Mouse (Mus musculus): ENCODE results near the gene Macc1. TPM values are rescaled to one million over a fixed set of nuclear protein-coding genes. Genes with fewer than 3 reads are reported as not detected.

The Macc1 gene
- polyA plus RNA-seq, 1 experiment from 2014 or later = 2.2 TPM

- Histone ChIP-seq H3K4me2 (no peak overlapping the region), H3K27me3 (no peaks in the 10 kb centered on the region), H3K4me3 (no peak overlapping the region), H3K36me3 (no peaks in the 10 kb centered on the region), H3K9ac (no peak overlapping the region), H3K4me1 (no peaks in the 10 kb centered on the region), H3K27ac (no peak overlapping the region), H3K9me3 (no peaks in the 10 kb centered on the region)
- ATAC-seq (ENCODE audit: insufficient number of reproducible peaks, insufficient read depth, low FRiP score, low TSS enrichment, low read depth) = no peak
- WGBS = 61% methylated on average over 2 of the region's 2 CpGs
Observed at GRCm38 (mm10) chr12:119440720-119441119, 126.7 kb downstream of the Macc1 start.

- no peaks in the 10 kb centered on the region for H3K27me3 ChIP-seq
- ATAC-seq (ENCODE audit: insufficient number of reproducible peaks, insufficient read depth, low FRiP score, low TSS enrichment, low read depth) = no peak
- no peak overlapping the region for H3K27ac ChIP-seq
- H3K4me3 ChIP-seq = no peak overlapping the region
- no peak overlapping the region for H3K4me2 ChIP-seq
- H3K36me3 ChIP-seq = no peaks in the 10 kb centered on the region
- no peaks in the 10 kb centered on the region for H3K9me3 ChIP-seq
- no peaks in the 10 kb centered on the region for H3K4me1 ChIP-seq
- no peak overlapping the region for H3K9ac ChIP-seq
- WGBS = 77% methylated on average over 2 of the region's 2 CpGs
Observed at GRCm38 (mm10) chr12:119450116-119450515, 136.0 kb downstream of the Macc1 start.

- Histone ChIP-seq H3K36me3 (no peaks in the 10 kb centered on the region), H3K9ac (no peak overlapping the region), H3K27ac (no peak overlapping the region), H3K27me3 (no peaks in the 10 kb centered on the region), H3K4me1 (no peaks in the 10 kb centered on the region), H3K4me2 (no peak overlapping the region), H3K4me3 (no peak overlapping the region), H3K9me3 (no peaks in the 10 kb centered on the region)
- 49% methylated on average over 3 of the region's 3 CpGs for WGBS
- no peak for ATAC-seq (ENCODE audit: insufficient number of reproducible peaks, insufficient read depth, low FRiP score, low TSS enrichment, low read depth)
Observed at GRCm38 (mm10) chr12:119451232-119451631, 137.2 kb downstream of the Macc1 start.

GRCm38 (mm10) chr12:119454076-119454475 is 140.0 kb downstream of the Macc1 start:
- 5% methylated on average over 1 of the region's 1 CpGs for WGBS
- no peak for ATAC-seq (ENCODE audit: insufficient number of reproducible peaks, insufficient read depth, low FRiP score, low TSS enrichment, low read depth)

GRCm38 (mm10) chr12:119464040-119464939 is 150.2 kb downstream of the Macc1 start:
- Histone ChIP-seq H3K4me1 (no peaks in the 10 kb centered on the region), H3K4me2 (no peak overlapping the region), H3K4me3 (no peak overlapping the region), H3K36me3 (no peaks in the 10 kb centered on the region), H3K9me3 (no peaks in the 10 kb centered on the region), H3K9ac (no peak overlapping the region), H3K27me3 (no peaks in the 10 kb centered on the region), H3K27ac (no peak overlapping the region)
- WGBS = 55% methylated on average over 2 of the region's 2 CpGs
- no peak for ATAC-seq (ENCODE audit: insufficient number of reproducible peaks, insufficient read depth, low FRiP score, low TSS enrichment, low read depth)

More at GRCm38 (mm10) chr12:119454076-119454475, 140.0 kb downstream of the Macc1 start:
- H3K27me3 ChIP-seq = no peaks in the 10 kb centered on the region
- no peaks in the 10 kb centered on the region for H3K36me3 ChIP-seq
- H3K27ac ChIP-seq = no peak overlapping the region
- no peak overlapping the region for H3K9ac ChIP-seq
- no peaks in the 10 kb centered on the region for H3K4me1 ChIP-seq
- no peak overlapping the region for H3K4me3 ChIP-seq
- no peaks in the 10 kb centered on the region for H3K9me3 ChIP-seq
- no peak overlapping the region for H3K4me2 ChIP-seq

- ATAC-seq (ENCODE audit: insufficient number of reproducible peaks, insufficient read depth, low FRiP score, low TSS enrichment, low read depth) = no peak
- H3K27ac ChIP-seq = no peak overlapping the region
- no peaks in the 10 kb centered on the region for H3K9me3 ChIP-seq
- H3K9ac ChIP-seq = no peak overlapping the region
- H3K4me3 ChIP-seq = no peak overlapping the region
- H3K4me2 ChIP-seq = no peak overlapping the region
- 64% methylated on average over 1 of the region's 1 CpGs for WGBS
- no peaks in the 10 kb centered on the region for H3K27me3 ChIP-seq
- no peaks in the 10 kb centered on the region for H3K4me1 ChIP-seq
- no peaks in the 10 kb centered on the region for H3K36me3 ChIP-seq
Observed at GRCm38 (mm10) chr12:119464940-119465245, 150.8 kb downstream of the Macc1 start.

DNA sequence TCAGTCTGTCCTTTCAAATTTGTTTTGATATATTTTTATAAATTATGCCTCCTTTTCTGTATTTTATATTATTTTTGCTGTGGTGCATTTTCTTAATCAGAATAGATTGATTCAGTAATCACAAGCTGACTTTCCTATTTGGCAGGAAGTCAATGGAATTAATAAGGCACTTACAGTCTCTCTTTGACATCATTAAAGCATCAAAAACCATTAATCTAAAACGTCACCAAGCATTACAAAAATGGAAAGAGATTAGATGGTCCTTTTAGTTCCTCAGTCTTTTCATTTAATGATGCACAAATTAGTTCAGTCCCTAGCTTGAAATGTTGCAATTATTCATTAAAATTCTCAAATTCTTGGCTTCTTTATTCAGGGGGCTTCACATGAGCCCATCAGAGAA is 153.6 kb downstream of the Macc1 start:
- no peaks in the 10 kb centered on the region for H3K9me3 ChIP-seq
- no peak for ATAC-seq (ENCODE audit: insufficient number of reproducible peaks, insufficient read depth, low FRiP score, low TSS enrichment, low read depth)
- no peak overlapping the region for H3K4me2 ChIP-seq

GRCm38 (mm10) chr12:119470260-119470659 is 156.2 kb downstream of the Macc1 start:
- no peak for ATAC-seq (ENCODE audit: insufficient number of reproducible peaks, insufficient read depth, low FRiP score, low TSS enrichment, low read depth)
- Histone ChIP-seq H3K4me3 (no peak overlapping the region), H3K9me3 (no peaks in the 10 kb centered on the region), H3K4me1 (no peaks in the 10 kb centered on the region), H3K9ac (no peak overlapping the region), H3K27ac (no peak overlapping the region), H3K4me2 (no peak overlapping the region), H3K36me3 (no peaks in the 10 kb centered on the region), H3K27me3 (no peaks in the 10 kb centered on the region)

More for the DNA sequence above, 153.6 kb downstream of the Macc1 start:
- Histone ChIP-seq H3K4me1 (no peaks in the 10 kb centered on the region), H3K4me3 (no peak overlapping the region), H3K36me3 (no peaks in the 10 kb centered on the region), H3K27ac (no peak overlapping the region), H3K9ac (no peak overlapping the region), H3K27me3 (no peaks in the 10 kb centered on the region)
- WGBS = 38% methylated on average over 1 of the region's 1 CpGs

- Histone ChIP-seq H3K4me2 (no peak overlapping the region), H3K36me3 (no peaks in the 10 kb centered on the region), H3K27ac (no peak overlapping the region), H3K4me1 (no peaks in the 10 kb centered on the region), H3K27me3 (no peaks in the 10 kb centered on the region), H3K4me3 (no peak overlapping the region), H3K9ac (no peak overlapping the region), H3K9me3 (no peaks in the 10 kb centered on the region)
- ATAC-seq (ENCODE audit: insufficient number of reproducible peaks, insufficient read depth, low FRiP score, low TSS enrichment, low read depth) = no peak
- WGBS = 79% methylated on average over 2 of the region's 2 CpGs
Observed at GRCm38 (mm10) chr12:119483296-119483695, 169.2 kb downstream of the Macc1 start.

GRCm38 (mm10) chr12:119483922-119484631 is 170.0 kb downstream of the Macc1 start:
- 88% methylated on average over 5 of the region's 5 CpGs for WGBS
- H3K27me3 ChIP-seq = no peaks in the 10 kb centered on the region
- H3K36me3 ChIP-seq = no peaks in the 10 kb centered on the region
- H3K4me3 ChIP-seq = no peak overlapping the region
- no peaks in the 10 kb centered on the region for H3K4me1 ChIP-seq
- H3K9ac ChIP-seq = no peak overlapping the region
- no peak overlapping the region for H3K27ac ChIP-seq
- H3K9me3 ChIP-seq = no peaks in the 10 kb centered on the region
- H3K4me2 ChIP-seq = no peak overlapping the region
- ATAC-seq (ENCODE audit: insufficient number of reproducible peaks, insufficient read depth, low FRiP score, low TSS enrichment, low read depth) = no peak

DNA sequence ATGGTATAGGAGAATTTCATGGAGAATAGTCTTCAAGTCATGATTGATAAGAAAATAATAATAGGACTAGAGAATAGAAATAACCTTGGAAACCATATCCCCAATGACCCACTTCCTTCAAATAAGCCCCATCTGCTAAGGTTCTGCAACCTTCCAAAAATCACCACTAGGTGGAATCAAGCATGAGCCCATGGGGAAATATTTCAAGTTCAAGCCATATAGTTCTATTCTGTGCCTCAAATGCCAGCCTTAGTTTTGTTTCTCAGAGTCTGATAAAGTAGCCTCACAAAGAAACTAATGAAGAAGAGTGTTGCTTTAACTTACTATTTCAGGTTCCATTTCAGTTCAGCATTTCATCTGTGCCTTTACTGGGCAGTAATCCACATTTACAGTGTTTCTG is 197.1 kb downstream of the Macc1 start:
- H3K4me1 ChIP-seq = no peaks in the 10 kb centered on the region
- no peak overlapping the region for H3K27ac ChIP-seq
- H3K9me3 ChIP-seq = no peaks in the 10 kb centered on the region
- no peak overlapping the region for H3K4me3 ChIP-seq
- ATAC-seq (ENCODE audit: insufficient number of reproducible peaks, insufficient read depth, low FRiP score, low TSS enrichment, low read depth) = no peak
- no peak overlapping the region for H3K9ac ChIP-seq
- H3K36me3 ChIP-seq = no peaks in the 10 kb centered on the region
- H3K4me2 ChIP-seq = no peak overlapping the region
- no peaks in the 10 kb centered on the region for H3K27me3 ChIP-seq

Measured in embryonic facial prominence, embryonic 13.5 days (tissue).